Mouse (Mus musculus) liver, embryonic 13.5 days (tissue): ENCODE results near the gene Fntb. TPM values are rescaled to one million over a fixed set of nuclear protein-coding genes. Genes with fewer than 3 reads are reported as not detected.
A peak's percentile ranks its signal among the peaks of the same experiment; 100 is the strongest.

ENCODE experiments used
- ATAC-seq: fragments of 200-750 bp; cut with Nextera tagmentation; 2 replicates; pipeline ENCODE4 v1.8.0; 2017; ENCODE audit warnings: low read depth, mild to moderate bottlenecking, moderate number of reproducible peaks, moderate library complexity
- DNase-seq: peaks from one replicate; pipeline ENCODE4 v3.0.0; 2022
- H3K27ac ChIP-seq: fragments of 300-500 bp; sonication (generic); 2 replicates; pipeline ENCODE4 v1.5.1; 2015; ENCODE audit warnings: moderate library complexity, mild to moderate bottlenecking, inconsistent platforms
- H3K27me3 ChIP-seq: fragments of 300-500 bp; sonication (generic); 2 replicates; pipeline ENCODE4 v1.6.1; 2015; ENCODE audit warnings: mild to moderate bottlenecking, inconsistent platforms
- H3K36me3 ChIP-seq: fragments of 300-500 bp; sonication (generic); 2 replicates; pipeline ENCODE4 v1.6.1; 2015; ENCODE audit warnings: mild to moderate bottlenecking, inconsistent platforms
- H3K4me1 ChIP-seq: fragments of 300-500 bp; sonication (generic); replicated peaks from 2 replicates; pipeline ENCODE4 v1.6.1; 2015; ENCODE audit warnings: inconsistent platforms
- H3K4me2 ChIP-seq: fragments of 300-500 bp; sonication (generic); 2 replicates; pipeline ENCODE4 v1.6.1; 2015; ENCODE audit warnings: inconsistent platforms, mild to moderate bottlenecking, moderate library complexity
- H3K4me3 ChIP-seq: fragments of 300-500 bp; sonication (generic); replicated peaks from 2 replicates; pipeline ENCODE4 v1.5.1; 2015; ENCODE audit warnings: mild to moderate bottlenecking, inconsistent platforms
- H3K9ac ChIP-seq: fragments of 300-500 bp; sonication (generic); 2 replicates; pipeline ENCODE4 v1.6.1; 2015; ENCODE audit warnings: mild to moderate bottlenecking, inconsistent platforms
- H3K9me3 ChIP-seq: fragments of 300-500 bp; sonication (generic); replicated peaks from 2 replicates; pipeline ENCODE4 v1.6.1; 2016; ENCODE audit warnings: inconsistent platforms
- WGBS: fragments of 180-500 bp; shearing (Covaris S2); methylation state at CpG from one replicate; pipeline ENCODE4 v1.1.7; 2015; ENCODE audit not compliant: insufficient replicate concordance; 5-methylcytosine and 5-hydroxymethylcytosine counted together
- polyA plus RNA-seq: library from polyadenylated mRNA; unstranded; fragments of >200 nt; fragmentation: Nextera tagmentation; extraction: Ambion mirVana; gene quantifications from 2 replicates; pipeline ENCODE4 v1.2.1, GENCODE M21; 2015

Gene Fntb
- polyA plus RNA-seq, 1 experiment from 2014 or later = 22.2 TPM

- H3K27ac ChIP-seq = peak overlapping the region; percentile 57
These were observed 182.1 kb downstream of the Fntb start for GRCm38 (mm10) chr12:76947487-76947886.

DNA sequence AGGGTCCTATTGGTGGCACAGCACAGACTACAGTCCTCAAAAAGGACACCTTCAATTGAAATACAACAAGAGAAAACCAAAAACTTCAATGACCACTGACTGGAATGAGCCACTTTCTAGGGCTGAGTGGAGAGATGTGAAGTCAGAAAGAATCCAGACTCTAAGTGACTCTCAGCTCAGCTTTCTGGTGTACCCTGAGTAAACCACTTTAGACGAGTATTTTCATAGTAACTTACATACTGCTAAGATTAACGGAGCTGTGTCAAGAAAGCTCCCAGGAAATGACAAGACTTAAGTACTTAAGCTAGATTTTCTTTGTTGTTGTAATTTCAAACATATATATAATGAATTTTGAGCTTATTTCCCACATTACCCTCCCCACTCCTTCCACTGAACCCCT, 182.8 kb downstream of the Fntb start:
- no peak overlapping the region for H3K9ac ChIP-seq
- no peaks in the 10 kb centered on the region for H3K9me3 ChIP-seq
- no peak overlapping the region for H3K4me2 ChIP-seq
- no peak overlapping the region for H3K4me3 ChIP-seq
- 67% methylated on average over 2 of the region's 2 CpGs for WGBS
- peaks cover 93% of the 10 kb centered on the region for H3K36me3 ChIP-seq
- H3K4me1 ChIP-seq = peaks cover 68% of the 10 kb centered on the region
- DNase-seq = no peak
- no peaks in the 10 kb centered on the region for H3K27me3 ChIP-seq
- no peak for ATAC-seq
- H3K27ac ChIP-seq = peak overlapping the region; percentile 57

More at GRCm38 (mm10) chr12:76947487-76947886, 182.1 kb downstream of the Fntb start:
- no peaks in the 10 kb centered on the region for H3K9me3 ChIP-seq
- DNase-seq (peak; percentile 27), ATAC-seq (peak; percentile 85)
- 22% methylated on average over 3 of the region's 3 CpGs for WGBS
- H3K9ac ChIP-seq = no peak overlapping the region; the same call in 1 of the 2 replicates
- H3K4me2 ChIP-seq = no peak overlapping the region
- peaks cover 93% of the 10 kb centered on the region for H3K36me3 ChIP-seq
- no peak overlapping the region for H3K4me3 ChIP-seq
- no peaks in the 10 kb centered on the region for H3K27me3 ChIP-seq
- H3K4me1 ChIP-seq = peaks cover 74% of the 10 kb centered on the region

DNA sequence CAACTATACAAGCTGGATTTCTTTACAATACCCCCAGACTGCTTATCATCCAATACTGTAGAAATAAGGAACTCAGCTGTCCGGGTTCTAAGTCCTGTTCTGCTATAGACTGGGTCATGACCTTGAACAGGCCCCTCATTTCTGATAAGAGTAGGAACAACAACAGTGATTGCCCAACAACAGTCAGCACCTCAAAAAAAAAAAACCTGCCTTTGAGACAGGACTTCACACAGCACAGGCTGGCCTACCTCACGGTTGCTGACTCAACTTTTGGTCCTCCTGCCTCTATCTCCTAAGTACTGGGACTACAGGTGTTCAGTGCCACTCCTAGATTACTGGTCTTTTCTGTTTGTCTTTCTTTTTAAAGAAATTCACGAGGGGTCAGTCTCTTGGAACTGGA, 183.4 kb downstream of the Fntb start:
- no peak overlapping the region for H3K9ac ChIP-seq
- DNase-seq (no peak), ATAC-seq (no peak; the same call in 1 of the 2 replicates)
- H3K4me1 ChIP-seq = peaks cover 68% of the 10 kb centered on the region
- peaks cover 93% of the 10 kb centered on the region for H3K36me3 ChIP-seq
- no peak overlapping the region for H3K4me3 ChIP-seq
- 38% methylated on average over 3 of the region's 3 CpGs for WGBS
- H3K27ac ChIP-seq = peak overlapping the region; percentile 56
- H3K9me3 ChIP-seq = no peaks in the 10 kb centered on the region
- no peaks in the 10 kb centered on the region for H3K27me3 ChIP-seq
- no peak overlapping the region for H3K4me2 ChIP-seq

GRCm38 (mm10) chr12:76950330-76950729, 184.9 kb downstream of the Fntb start:
- WGBS = 88% methylated on average over 5 of the region's 5 CpGs
- H3K4me1 ChIP-seq = peaks cover 68% of the 10 kb centered on the region

GRCm38 (mm10) chr12:76953750-76954363, 188.5 kb downstream of the Fntb start:
- Histone ChIP-seq H3K4me1 (peaks cover 70% of the 10 kb centered on the region), H3K27ac (peak overlapping the region; percentile 36; the same call in 1 of the 2 replicates), H3K36me3 (peaks cover 87% of the 10 kb centered on the region), H3K27me3 (no peaks in the 10 kb centered on the region), H3K9me3 (no peaks in the 10 kb centered on the region), H3K4me3 (no peak overlapping the region), H3K4me2 (no peak overlapping the region), H3K9ac (peak overlapping the region; percentile 5; the same call in 1 of the 2 replicates)
- WGBS = 91% methylated on average over 2 of the region's 2 CpGs
- ATAC-seq (no peak), DNase-seq (no peak)

More at GRCm38 (mm10) chr12:76950330-76950729, 184.9 kb downstream of the Fntb start:
- no peak overlapping the region for H3K4me2 ChIP-seq
- no peaks in the 10 kb centered on the region for H3K9me3 ChIP-seq
- no peak overlapping the region for H3K9ac ChIP-seq
- H3K4me3 ChIP-seq = no peak overlapping the region
- DNase-seq = no peak
- H3K36me3 ChIP-seq = peaks cover 91% of the 10 kb centered on the region
- ATAC-seq = no peak
- H3K27ac ChIP-seq = no peak overlapping the region
- H3K27me3 ChIP-seq = no peaks in the 10 kb centered on the region

DNA sequence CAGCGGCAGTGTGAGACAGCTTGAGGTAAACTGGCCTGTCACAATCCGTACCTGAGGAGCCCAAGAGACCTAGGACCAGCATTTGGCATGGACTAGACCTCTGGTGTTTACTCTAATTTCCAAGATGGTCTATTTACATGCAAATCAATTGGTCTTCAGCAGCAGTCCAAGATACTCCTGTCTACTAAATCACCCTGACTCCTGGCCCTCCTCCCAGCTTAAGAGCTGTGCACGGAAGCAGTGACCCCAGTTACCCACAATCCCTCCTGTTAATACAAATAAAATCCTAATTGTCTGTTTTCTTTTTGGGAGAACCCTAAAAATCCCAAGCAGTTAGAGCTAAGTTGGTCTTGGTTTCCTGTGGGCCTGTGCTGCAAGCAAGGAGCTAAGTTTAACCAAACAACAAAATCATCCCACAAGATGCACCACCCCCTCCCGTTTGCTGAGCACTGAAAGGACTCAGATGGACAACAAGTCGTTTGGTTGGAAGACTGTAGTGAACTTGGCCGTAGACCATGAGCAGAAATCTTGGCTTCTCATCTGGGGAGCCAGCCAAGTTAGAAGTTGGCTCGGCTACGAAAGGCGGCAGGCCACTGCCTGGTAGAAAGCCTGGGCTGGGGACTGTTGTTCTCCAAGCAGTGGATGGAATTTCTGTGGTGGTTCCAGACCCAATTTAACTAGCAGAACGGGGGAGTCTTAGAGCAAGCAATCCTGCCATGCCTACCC, 189.5 kb downstream of the Fntb start:
- 79% methylated on average over 10 of the region's 10 CpGs for WGBS
- DNase-seq (no peak), ATAC-seq (no peak)
- H3K9ac ChIP-seq = peak overlapping the region; percentile 5; the same call in 1 of the 2 replicates
- no peak overlapping the region for H3K4me2 ChIP-seq
- H3K9me3 ChIP-seq = no peaks in the 10 kb centered on the region
- peaks cover 91% of the 10 kb centered on the region for H3K36me3 ChIP-seq
- peaks cover 71% of the 10 kb centered on the region for H3K4me1 ChIP-seq
- no peaks in the 10 kb centered on the region for H3K27me3 ChIP-seq
- H3K27ac ChIP-seq = 0 out of 2 replicates have a peak overlapping the region, but pooled peaks have one; percentile 16
- H3K4me3 ChIP-seq = no peak overlapping the region

- ATAC-seq (no peak), DNase-seq (no peak)
- Histone ChIP-seq H3K36me3 (peaks cover 68% of the 10 kb centered on the region), H3K27me3 (no peaks in the 10 kb centered on the region), H3K4me2 (peak overlapping the region; percentile 66), H3K4me1 (peaks cover 78% of the 10 kb centered on the region), H3K27ac (peak overlapping the region; percentile 77), H3K9ac (peak overlapping the region; percentile 60), H3K4me3 (peak overlapping the region; percentile 43), H3K9me3 (no peaks in the 10 kb centered on the region)
- 23% methylated on average over 5 of the region's 5 CpGs for WGBS
These were observed 192.3 kb downstream of the Fntb start for GRCm38 (mm10) chr12:76957688-76958087.

DNA sequence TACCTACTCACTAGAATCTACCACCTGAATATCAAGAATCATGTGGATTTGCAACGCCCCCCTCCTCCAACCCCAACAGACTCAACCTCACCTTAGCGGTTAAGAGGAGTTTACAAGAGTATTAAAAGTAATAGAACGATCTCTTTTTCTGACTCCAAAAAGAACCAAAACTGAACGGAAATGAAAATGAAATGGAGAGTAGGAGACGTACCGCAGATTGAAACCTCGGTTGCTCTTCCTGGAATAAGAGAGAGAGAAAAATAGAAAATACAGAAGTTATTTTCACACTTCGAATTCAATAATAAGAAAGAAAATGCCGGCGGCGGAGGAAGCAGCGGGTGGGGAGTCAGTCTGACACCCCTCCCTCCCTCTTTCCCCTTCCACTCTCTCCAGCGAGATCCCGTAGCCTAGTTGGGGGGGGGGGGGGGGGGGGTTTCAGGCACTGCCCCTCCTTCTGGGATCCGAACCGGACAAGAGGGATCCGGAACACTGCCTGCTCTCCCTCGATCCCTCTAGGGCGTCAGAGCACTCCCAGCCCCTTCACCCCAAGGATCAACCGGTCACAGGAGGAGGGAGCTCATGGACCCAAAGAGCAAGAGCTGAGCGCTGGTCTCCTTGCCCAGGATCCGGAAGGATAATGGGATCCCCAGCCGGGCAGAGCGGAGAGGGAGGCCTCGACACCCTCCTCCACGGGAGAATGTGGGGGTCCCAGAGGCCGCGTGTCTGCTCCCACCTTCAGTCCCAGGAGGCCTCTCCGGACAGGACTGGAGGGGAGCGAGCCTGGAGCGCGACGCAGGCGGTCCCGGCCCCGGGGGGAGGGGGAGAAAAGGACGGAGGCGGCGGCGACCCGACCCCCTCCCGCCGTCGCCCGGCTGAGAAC, 195.9 kb downstream of the Fntb start:
- Histone ChIP-seq H3K4me3 (peak overlapping the region; percentile 99), H3K36me3 (peaks cover 35% of the 10 kb centered on the region), H3K4me2 (peak overlapping the region; percentile 87), H3K9ac (peak overlapping the region; percentile 98), H3K27me3 (no peaks in the 10 kb centered on the region), H3K4me1 (peaks cover 54% of the 10 kb centered on the region), H3K9me3 (no peaks in the 10 kb centered on the region), H3K27ac (peak overlapping the region; percentile 85)
- DNase-seq (no peak), ATAC-seq (0 out of 2 replicates have a peak, but pooled peaks have one; percentile 1)
- WGBS = 3% methylated on average over 37 of the region's 45 CpGs

GRCm38 (mm10) chr12:76961932-76962891, 196.8 kb downstream of the Fntb start, which contains the start of gene Max:
Gene Max (minus strand): TSS chr12:76962201.
- WGBS = under 1% methylated on average over 70 of the region's 73 CpGs
- peak within 1 kb of the TSS; percentile 85 for H3K27ac ChIP-seq
- DNase-seq = peak; percentile 98
- ATAC-seq = peak; percentile 98
- peak within 1 kb of the TSS; percentile 99 for H3K4me3 ChIP-seq
- H3K4me2 ChIP-seq = peak within 1 kb of the TSS; percentile 90
- peak within 1 kb of the TSS; percentile 98 for H3K9ac ChIP-seq
- no peaks in the 10 kb centered on the region for H3K9me3 ChIP-seq
- H3K4me1 ChIP-seq = peaks cover 46% of the 10 kb centered on the region
- no peaks in the 10 kb centered on the region for H3K27me3 ChIP-seq
- peaks cover 26% of the 10 kb centered on the region for H3K36me3 ChIP-seq

GRCm38 (mm10) chr12:76965089-76965488, 199.7 kb downstream of the Fntb start:
- Histone ChIP-seq H3K36me3 (peaks cover 3% of the 10 kb centered on the region; the same call in 1 of the 2 replicates), H3K4me2 (no peak overlapping the region), H3K9ac (no peak overlapping the region), H3K27me3 (no peaks in the 10 kb centered on the region), H3K4me1 (peaks cover 17% of the 10 kb centered on the region), H3K9me3 (no peaks in the 10 kb centered on the region), H3K27ac (no peak overlapping the region), H3K4me3 (no peak overlapping the region)
- ATAC-seq = no peak
- WGBS = 52% methylated on average over 5 of the region's 5 CpGs
- DNase-seq = no peak
